Mouse (Mus musculus): Measurements from ENCODE around the gene Sla2. TPM values are rescaled to one million over a fixed set of nuclear protein-coding genes. Genes with fewer than 3 reads are reported as not detected.
"Not testable (repeated sequence)": the region's sequence is repeated elsewhere in the genome, so short reads cannot be mapped to it uniquely, and the experiment has no call there.

Gene Sla2
- polyA plus RNA-seq, 1 experiment from 2014 or later = 11.6 TPM

DNA sequence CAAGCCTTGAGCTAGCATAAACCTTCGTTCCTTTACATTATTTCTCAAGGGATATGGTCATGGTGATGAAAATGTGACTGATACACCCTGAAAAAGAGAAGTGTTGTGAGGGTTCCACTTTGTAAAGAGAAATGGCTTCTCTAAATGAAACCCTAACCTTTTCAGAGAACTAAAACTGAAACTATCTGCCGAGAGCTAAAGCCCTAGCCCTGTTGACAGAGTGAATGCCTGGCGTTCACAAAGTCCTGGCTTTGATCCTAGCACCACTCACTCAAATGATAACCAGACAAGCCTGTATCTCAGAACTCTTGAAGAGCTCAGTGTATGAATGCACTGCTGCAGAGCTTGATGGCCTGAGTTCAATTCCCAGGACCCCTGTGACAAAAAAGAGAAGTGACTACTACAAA is 29.6 kb downstream of the Sla2 start:
- H3K4me3 ChIP-seq (ENCODE audit: low read depth, low read length) = no peak overlapping the region
- ATAC-seq (replicated peaks; ENCODE audit: low FRiP score) (no peak), DNase-seq (ENCODE audit: low spot score) (no peak)
- H3K9ac ChIP-seq (ENCODE audit: low read depth, low read length) = no peak overlapping the region
- no peak overlapping the region for H3K4me2 ChIP-seq
- H3K36me3 ChIP-seq (ENCODE audit: control insufficient read depth, insufficient read depth, low read length) = peaks cover 9% of the 10 kb centered on the region; the same call in 1 of the 2 replicates
- H3K4me1 ChIP-seq (replicated peaks; ENCODE audit: control insufficient read depth, insufficient read depth, low read length) = peaks cover 3% of the 10 kb centered on the region; the same call in 1 of the 2 replicates
- H3K27me3 ChIP-seq (replicated peaks; ENCODE audit: control insufficient read depth, insufficient read depth, low read length) = no peaks in the 10 kb centered on the region
- no peaks in the 10 kb centered on the region for H3K9me3 ChIP-seq (ENCODE audit: control insufficient read depth, low read length)
- WGBS = 70% methylated on average over 3 of the region's 3 CpGs
- no peak overlapping the region for H3K27ac ChIP-seq (ENCODE audit: low read depth, low read length)

DNA sequence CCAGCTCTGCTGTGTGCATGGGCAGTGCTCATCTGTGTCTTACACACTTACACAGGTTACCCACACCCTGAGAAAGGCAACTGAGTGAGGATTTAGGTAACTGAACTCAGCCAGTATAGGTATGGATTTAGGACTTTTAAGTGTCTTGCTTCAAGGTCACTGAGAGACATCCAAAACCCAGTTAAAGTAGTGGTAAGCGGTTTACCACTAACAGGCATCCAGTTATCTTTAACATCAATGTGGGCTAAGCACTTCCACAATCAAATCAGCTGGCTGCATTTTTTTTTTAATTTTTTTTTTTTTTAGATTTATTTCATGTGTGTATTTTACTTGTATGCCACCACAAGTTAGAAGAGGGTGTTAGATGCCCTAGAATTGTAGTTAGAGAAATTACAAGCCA is 30.7 kb downstream of the Sla2 start:
- ATAC-seq (replicated peaks; ENCODE audit: low FRiP score) (no peak), DNase-seq (ENCODE audit: low spot score) (no peak)
- no peak overlapping the region for H3K9ac ChIP-seq (ENCODE audit: low read depth, low read length)
- no peak overlapping the region for H3K4me3 ChIP-seq (ENCODE audit: low read depth, low read length)
- no peaks in the 10 kb centered on the region for H3K27me3 ChIP-seq (replicated peaks; ENCODE audit: control insufficient read depth, insufficient read depth, low read length)
- no peak overlapping the region for H3K4me2 ChIP-seq
- no peak overlapping the region for H3K27ac ChIP-seq (ENCODE audit: low read depth, low read length)
- no peaks in the 10 kb centered on the region for H3K9me3 ChIP-seq (ENCODE audit: control insufficient read depth, low read length)
- H3K36me3 ChIP-seq (ENCODE audit: control insufficient read depth, insufficient read depth, low read length) = peaks cover 18% of the 10 kb centered on the region; the same call in 1 of the 2 replicates
- 87% methylated on average over 1 of the region's 1 CpGs for WGBS
- no peaks in the 10 kb centered on the region for H3K4me1 ChIP-seq (replicated peaks; ENCODE audit: control insufficient read depth, insufficient read depth, low read length)

DNA sequence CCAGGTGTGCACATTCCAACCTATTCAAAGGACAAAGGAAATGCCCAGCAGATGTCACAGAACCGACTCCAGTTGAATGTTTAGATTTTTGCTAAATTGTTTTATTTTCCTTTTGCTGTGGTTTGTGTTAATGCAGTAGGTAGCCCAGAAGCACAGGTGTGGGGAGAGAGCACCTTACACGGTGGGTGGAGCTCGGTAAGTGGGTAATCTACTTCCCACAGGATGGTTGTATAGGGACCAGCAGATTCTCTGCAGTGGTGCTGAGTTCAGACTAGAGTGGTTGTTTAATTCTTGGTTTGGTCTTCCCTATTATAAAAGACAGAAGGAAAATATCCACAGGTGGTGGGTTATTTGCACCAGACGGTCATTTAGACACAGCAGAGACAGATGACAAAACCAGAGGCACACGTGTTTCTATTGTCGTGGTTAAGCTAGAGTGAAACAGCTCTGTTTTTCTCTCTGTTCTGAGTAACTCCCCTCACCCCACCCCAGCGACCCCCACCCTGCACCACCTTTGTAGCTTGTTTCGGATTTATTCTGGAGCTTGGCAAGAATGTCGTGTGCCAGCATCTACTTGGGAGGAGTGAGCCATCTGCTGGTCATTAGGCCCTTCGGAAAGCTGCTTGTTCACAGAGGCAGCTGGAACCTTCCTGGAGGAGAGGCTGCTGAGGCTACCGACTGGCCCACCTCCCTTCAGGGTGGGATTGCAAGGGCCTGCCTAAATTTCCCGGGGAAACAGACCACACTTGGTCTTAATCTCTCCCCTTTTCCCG is 32.8 kb downstream of the Sla2 start:
- peaks cover 29% of the 10 kb centered on the region for H3K36me3 ChIP-seq (ENCODE audit: control insufficient read depth, insufficient read depth, low read length)
- not testable (repeated sequence) for H3K9me3 ChIP-seq (ENCODE audit: control insufficient read depth, low read length); H3K9ac ChIP-seq (ENCODE audit: low read depth, low read length); ATAC-seq (replicated peaks; ENCODE audit: low FRiP score); H3K4me2 ChIP-seq; H3K27me3 ChIP-seq (replicated peaks; ENCODE audit: control insufficient read depth, insufficient read depth, low read length); H3K27ac ChIP-seq (ENCODE audit: low read depth, low read length); H3K4me3 ChIP-seq (ENCODE audit: low read depth, low read length); DNase-seq (ENCODE audit: low spot score); H3K4me1 ChIP-seq (replicated peaks; ENCODE audit: control insufficient read depth, insufficient read depth, low read length)
- WGBS = 68% methylated on average over 13 of the region's 13 CpGs

DNA sequence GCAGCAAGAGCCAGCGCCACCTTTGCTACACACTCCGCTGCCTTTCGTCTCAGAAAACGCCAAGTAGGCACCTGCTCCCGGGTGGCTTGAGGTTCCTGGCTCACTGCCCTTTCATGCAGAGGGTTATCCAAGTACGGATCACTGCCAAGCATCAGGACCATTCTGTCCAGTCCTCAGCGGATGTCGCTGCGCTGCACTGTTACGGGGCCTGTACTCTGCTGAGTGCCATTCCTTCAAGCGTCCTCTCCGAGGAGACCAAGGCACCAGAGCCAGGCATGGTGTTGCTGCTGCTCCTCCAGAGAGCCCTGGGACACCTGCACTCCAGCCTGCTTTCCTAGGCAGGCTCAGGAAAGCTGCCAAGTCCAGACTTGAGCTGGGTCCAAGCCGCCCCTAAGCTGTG is 33.4 kb downstream of the Sla2 start:
- H3K27me3 ChIP-seq (replicated peaks; ENCODE audit: control insufficient read depth, insufficient read depth, low read length); DNase-seq (ENCODE audit: low spot score); H3K4me3 ChIP-seq (ENCODE audit: low read depth, low read length); H3K27ac ChIP-seq (ENCODE audit: low read depth, low read length); H3K4me1 ChIP-seq (replicated peaks; ENCODE audit: control insufficient read depth, insufficient read depth, low read length); H3K4me2 ChIP-seq; H3K9ac ChIP-seq (ENCODE audit: low read depth, low read length); H3K9me3 ChIP-seq (ENCODE audit: control insufficient read depth, low read length): not testable (repeated sequence)
- 0 out of 2 replicates have a peak, but pooled peaks have one; percentile 11 for ATAC-seq (replicated peaks; ENCODE audit: low FRiP score)
- peaks cover 33% of the 10 kb centered on the region for H3K36me3 ChIP-seq (ENCODE audit: control insufficient read depth, insufficient read depth, low read length)
- 95% methylated on average over 8 of the region's 13 CpGs for WGBS

DNA sequence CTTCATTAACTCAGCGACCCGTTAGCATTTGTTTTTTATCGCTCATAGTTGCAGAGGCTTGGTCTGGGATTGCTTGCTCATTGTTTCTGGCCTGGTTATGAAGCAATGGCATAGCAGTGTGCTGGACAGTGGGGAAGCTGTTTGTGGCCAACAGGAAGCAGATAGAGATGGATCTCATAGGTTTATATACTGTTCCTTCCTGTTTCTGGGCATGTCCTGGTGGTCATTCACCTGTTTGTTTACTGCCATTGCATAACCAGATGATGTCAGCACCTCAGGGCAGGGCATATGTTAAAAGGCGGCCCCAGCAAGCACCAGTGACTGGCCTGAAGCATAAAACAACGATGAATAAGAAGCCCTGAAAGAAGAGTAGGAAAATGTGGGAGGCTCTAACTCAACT is 36.5 kb downstream of the Sla2 start:
- 85% methylated on average over 5 of the region's 5 CpGs for WGBS
- H3K4me2 ChIP-seq = no peak overlapping the region
- no peak overlapping the region for H3K27ac ChIP-seq (ENCODE audit: low read depth, low read length)
- peaks cover 42% of the 10 kb centered on the region for H3K36me3 ChIP-seq (ENCODE audit: control insufficient read depth, insufficient read depth, low read length)
- no peaks in the 10 kb centered on the region for H3K9me3 ChIP-seq (ENCODE audit: control insufficient read depth, low read length)
- no peaks in the 10 kb centered on the region for H3K27me3 ChIP-seq (replicated peaks; ENCODE audit: control insufficient read depth, insufficient read depth, low read length)
- ATAC-seq (replicated peaks; ENCODE audit: low FRiP score) (no peak), DNase-seq (ENCODE audit: low spot score) (no peak)
- no peak overlapping the region for H3K4me3 ChIP-seq (ENCODE audit: low read depth, low read length)
- no peak overlapping the region for H3K9ac ChIP-seq (ENCODE audit: low read depth, low read length)
- H3K4me1 ChIP-seq (replicated peaks; ENCODE audit: control insufficient read depth, insufficient read depth, low read length) = peaks cover 4% of the 10 kb centered on the region; the same call in 1 of the 2 replicates

DNA sequence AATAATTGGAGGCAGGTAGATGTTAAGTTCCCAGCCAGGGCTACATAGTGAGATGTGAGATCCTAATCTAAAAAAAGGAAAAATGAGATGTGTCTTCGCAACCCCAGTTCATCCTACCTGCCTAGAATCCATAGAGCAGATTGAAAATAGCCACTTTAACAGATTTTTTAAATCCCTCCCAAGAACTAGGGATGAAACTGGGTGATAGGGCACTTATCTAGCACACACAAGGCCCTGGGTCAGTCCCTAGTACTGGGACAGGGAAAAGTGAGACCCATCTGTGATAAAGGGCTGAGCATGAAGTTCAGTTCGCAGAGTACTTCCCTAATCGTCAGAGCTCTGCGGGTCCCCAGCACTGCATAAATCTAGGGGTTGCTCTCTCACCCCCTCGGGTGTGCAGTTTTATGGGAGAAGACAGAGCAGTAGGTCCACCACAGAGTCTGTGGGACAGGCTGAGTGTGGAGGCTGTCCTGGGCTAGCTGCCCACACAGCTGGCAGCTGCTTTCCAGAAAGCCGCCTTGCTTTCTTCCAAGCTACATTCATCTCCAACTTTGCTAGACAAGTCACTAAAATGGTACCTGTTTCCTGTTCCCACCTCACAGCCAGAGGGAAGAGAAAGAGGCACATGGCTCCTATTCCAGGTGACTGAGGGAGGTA is 38.3 kb downstream of the Sla2 start:
- H3K4me2 ChIP-seq = no peak overlapping the region
- peaks cover 51% of the 10 kb centered on the region for H3K36me3 ChIP-seq (ENCODE audit: control insufficient read depth, insufficient read depth, low read length)
- no peaks in the 10 kb centered on the region for H3K27me3 ChIP-seq (replicated peaks; ENCODE audit: control insufficient read depth, insufficient read depth, low read length)
- no peak overlapping the region for H3K27ac ChIP-seq (ENCODE audit: low read depth, low read length)
- H3K9me3 ChIP-seq (ENCODE audit: control insufficient read depth, low read length) = no peaks in the 10 kb centered on the region
- no peak overlapping the region for H3K9ac ChIP-seq (ENCODE audit: low read depth, low read length)
- H3K4me3 ChIP-seq (ENCODE audit: low read depth, low read length) = no peak overlapping the region
- 75% methylated on average over 6 of the region's 6 CpGs for WGBS
- peaks cover 9% of the 10 kb centered on the region for H3K4me1 ChIP-seq (replicated peaks; ENCODE audit: control insufficient read depth, insufficient read depth, low read length)
- ATAC-seq (replicated peaks; ENCODE audit: low FRiP score) (no peak), DNase-seq (ENCODE audit: low spot score) (no peak)

DNA sequence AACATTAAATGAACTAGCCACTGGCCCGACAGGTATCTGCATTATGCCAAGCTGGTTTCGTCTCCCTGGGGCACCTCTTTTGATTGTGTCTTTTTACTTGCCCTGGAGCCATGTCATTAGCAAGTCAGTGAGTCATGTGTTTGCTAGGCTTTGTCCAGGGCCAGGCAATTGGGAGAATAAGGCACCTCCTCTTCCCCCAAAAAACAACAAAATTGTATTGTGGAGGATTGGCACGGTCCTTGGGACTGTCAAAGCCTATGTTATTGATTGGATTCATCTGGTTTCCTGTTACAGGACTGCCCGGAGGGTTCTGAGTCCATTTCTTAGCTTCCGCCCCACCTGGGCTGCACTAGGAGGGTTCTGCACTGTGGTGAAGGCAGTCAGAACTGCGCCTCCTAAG is 39.3 kb downstream of the Sla2 start:
- no peak overlapping the region for H3K4me3 ChIP-seq (ENCODE audit: low read depth, low read length)
- ATAC-seq (replicated peaks; ENCODE audit: low FRiP score) (no peak), DNase-seq (ENCODE audit: low spot score) (no peak)
- H3K4me1 ChIP-seq (replicated peaks; ENCODE audit: control insufficient read depth, insufficient read depth, low read length) = peaks cover 15% of the 10 kb centered on the region
- no peaks in the 10 kb centered on the region for H3K9me3 ChIP-seq (ENCODE audit: control insufficient read depth, low read length)
- WGBS = 79% methylated on average over 6 of the region's 6 CpGs
- H3K9ac ChIP-seq (ENCODE audit: low read depth, low read length) = no peak overlapping the region
- H3K4me2 ChIP-seq = no peak overlapping the region
- H3K36me3 ChIP-seq (ENCODE audit: control insufficient read depth, insufficient read depth, low read length) = peaks cover 47% of the 10 kb centered on the region
- no peaks in the 10 kb centered on the region for H3K27me3 ChIP-seq (replicated peaks; ENCODE audit: control insufficient read depth, insufficient read depth, low read length)
- no peak overlapping the region for H3K27ac ChIP-seq (ENCODE audit: low read depth, low read length)

DNA sequence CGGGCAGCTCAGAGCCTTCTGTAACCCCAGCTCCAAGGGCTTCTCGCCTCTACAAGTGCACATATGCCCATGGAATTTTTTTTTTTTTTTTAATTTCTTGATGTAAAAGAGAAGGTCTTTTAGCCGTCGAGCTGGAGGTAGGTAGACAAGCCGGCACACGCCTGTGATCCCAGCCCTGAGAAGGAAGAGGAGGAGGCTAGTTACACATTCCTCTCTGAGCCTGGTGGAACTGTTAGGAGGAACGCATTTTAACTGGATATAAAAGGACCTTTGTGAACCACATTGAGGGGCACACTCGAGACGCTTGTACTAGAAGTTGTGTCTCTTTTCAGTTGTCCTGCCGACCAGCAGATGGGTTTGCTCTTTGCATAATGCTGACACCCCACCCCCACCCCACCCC is 42.3 kb downstream of the Sla2 start:
- Histone ChIP-seq H3K4me2 (no peak overlapping the region), H3K27ac (ENCODE audit: low read depth, low read length) (no peak overlapping the region), H3K9ac (ENCODE audit: low read depth, low read length) (no peak overlapping the region), H3K27me3 (replicated peaks; ENCODE audit: control insufficient read depth, insufficient read depth, low read length) (no peaks in the 10 kb centered on the region), H3K4me3 (ENCODE audit: low read depth, low read length) (no peak overlapping the region), H3K36me3 (ENCODE audit: control insufficient read depth, insufficient read depth, low read length) (peaks cover 27% of the 10 kb centered on the region), H3K9me3 (ENCODE audit: control insufficient read depth, low read length) (no peaks in the 10 kb centered on the region), H3K4me1 (replicated peaks; ENCODE audit: control insufficient read depth, insufficient read depth, low read length) (peaks cover 22% of the 10 kb centered on the region)
- 75% methylated on average over 10 of the region's 10 CpGs for WGBS
- ATAC-seq (replicated peaks; ENCODE audit: low FRiP score) = no peak
- DNase-seq (ENCODE audit: low spot score) = no peak

DNA sequence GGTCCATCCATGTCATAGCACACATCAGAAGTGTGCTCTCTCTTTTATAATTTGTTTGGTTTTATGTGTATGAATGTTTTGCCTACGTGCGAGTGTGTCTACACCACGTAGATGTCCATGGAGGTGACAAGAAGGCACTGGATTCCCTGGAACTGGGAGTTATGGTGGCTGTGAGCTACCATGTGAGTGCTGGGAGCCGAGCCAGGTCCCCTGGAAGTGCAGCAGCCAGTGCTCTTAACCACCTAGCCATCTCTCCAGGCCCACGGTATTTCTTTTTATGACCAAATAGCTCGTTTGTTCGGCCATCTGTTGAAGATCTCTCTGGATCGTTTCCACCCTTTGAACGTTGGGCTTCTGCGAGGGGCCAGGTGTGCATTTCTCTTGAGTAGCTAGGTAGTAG is 43.7 kb downstream of the Sla2 start:
- 86% methylated on average over 10 of the region's 10 CpGs for WGBS
- H3K9ac ChIP-seq (ENCODE audit: low read depth, low read length) = no peak overlapping the region
- H3K4me3 ChIP-seq (ENCODE audit: low read depth, low read length) = no peak overlapping the region
- ATAC-seq (replicated peaks; ENCODE audit: low FRiP score) (no peak), DNase-seq (ENCODE audit: low spot score) (no peak)
- peaks cover 22% of the 10 kb centered on the region for H3K36me3 ChIP-seq (ENCODE audit: control insufficient read depth, insufficient read depth, low read length)
- no peak overlapping the region for H3K27ac ChIP-seq (ENCODE audit: low read depth, low read length)
- no peak overlapping the region; the same call in 1 of the 2 replicates for H3K4me2 ChIP-seq
- H3K4me1 ChIP-seq (replicated peaks; ENCODE audit: control insufficient read depth, insufficient read depth, low read length) = peaks cover 23% of the 10 kb centered on the region
- H3K9me3 ChIP-seq (ENCODE audit: control insufficient read depth, low read length) = no peaks in the 10 kb centered on the region
- H3K27me3 ChIP-seq (replicated peaks; ENCODE audit: control insufficient read depth, insufficient read depth, low read length) = no peaks in the 10 kb centered on the region
